Comparison of ENCODE assay signal across 26 mouse cellular contexts in genomic region chr11:43092126-43092920, GRCm38 (mm10). TPM values are rescaled to one million over a fixed set of nuclear protein-coding genes. Genes with fewer than 3 reads are reported as not detected.
DNase-seq lines count a peak whose midpoint lies in the region; ATAC-seq and TF ChIP-seq lines count a peak whose summit lies in the region.
"Had no signal": no experiment of that assay in that cellular context is flagged by ENCODE, and none has a peak within 500 bp of the region (broad histone marks: within the 10 kb centered on the region; RNA-seq: fewer than 3 reads in every experiment).

No protein-coding gene starts in this region.

- H3K79me2 ChIP-seq in CH12.LX (replicated peaks; ENCODE audit: control insufficient read depth, extremely low read depth, insufficient read depth, poor library complexity, severe bottlenecking), result no peaks in the 10 kb centered on the region

- in situ Hi-C loops in CH12.LX (cut with MboI; ENCODE audit: low pct_ligation_motif_present, low pct_unique_long_range_greater_than_20kb, low sequenced_read_pairs), result no loop called here

- H3K4me3 ChIP-seq in hindbrain, postnatal 0 days (ENCODE audit: low read length), result no peak overlapping the region
- no peak overlapping the region for H3K4me3 ChIP-seq in hindbrain, embryonic 10.5 days
- no peak overlapping the region for H3K4me3 ChIP-seq in CH12.LX (replicated peaks in 1 of 3; ENCODE audit: low read depth in 2 of 3, low read length in 2 of 3, poor library complexity in 1 of 3)
- H3K4me3 ChIP-seq in cortical plate, adult 2 months (ENCODE audit: insufficient read depth, low read length), result no peak overlapping the region
- H3K4me3 ChIP-seq: heart, embryonic 10.5 days; kidney, embryonic 15.5 days; limb, embryonic 13.5 days; liver, embryonic 15.5 days; megakaryocyte, embryonic 14.5 days had no signal

- H3K36me3 ChIP-seq in hindbrain, postnatal 0 days (ENCODE audit: insufficient read depth, low read length), result no peaks in the 10 kb centered on the region
- H3K36me3 ChIP-seq in hindbrain, embryonic 10.5 days, result no peaks in the 10 kb centered on the region
- H3K36me3 ChIP-seq in CH12.LX (replicated peaks in 1 of 2; ENCODE audit: control insufficient read depth in 1 of 2, insufficient read depth in 1 of 2, low read length in 1 of 2), result no peaks in the 10 kb centered on the region
- H3K36me3 ChIP-seq: heart, embryonic 10.5 days; kidney, embryonic 15.5 days; limb, embryonic 13.5 days; liver, embryonic 15.5 days had no signal

- no peak for TF ChIP-seq CTCF in hindbrain, postnatal 0 days (IDR thresholded peaks at IDR 0.05; ENCODE audit: low read depth)
- no peak for TF ChIP-seq CTCF in CH12.LX (conservative IDR thresholded peaks at IDR 0.05 in 1 of 2, IDR thresholded peaks at IDR 0.05 in 1 of 2; ENCODE audit: low read depth in 2 of 2, low read length in 2 of 2)
- no peak for TF ChIP-seq CTCF in cortical plate, adult 2 months (IDR thresholded peaks at IDR 0.05; ENCODE audit: extremely low read depth, insufficient read depth, low read length)

- no peaks in the 10 kb centered on the region for H3K4me1 ChIP-seq in hindbrain, postnatal 0 days (ENCODE audit: insufficient read depth, low read length)
- no peaks in the 10 kb centered on the region for H3K4me1 ChIP-seq in hindbrain, embryonic 10.5 days (replicated peaks)
- peaks cover 8 to 48% of the 10 kb centered on the region in 2 experiments for H3K4me1 ChIP-seq in CH12.LX (ENCODE audit: control insufficient read depth in 1 of 2, insufficient read depth in 2 of 2)
- H3K4me1 ChIP-seq in cortical plate, adult 2 months (ENCODE audit: control insufficient read depth, insufficient read depth, low read length), result peaks cover 3% of the 10 kb centered on the region
- H3K4me1 ChIP-seq: heart, embryonic 10.5 days; kidney, embryonic 15.5 days; limb, embryonic 13.5 days; liver, embryonic 15.5 days; megakaryocyte, embryonic 14.5 days had no signal

- intact Hi-C loops in left cerebral cortex, postnatal 36 days (cut with DNase I), result loop anchor here (10.0 kb wide), 1 partner anchor 288 kb away; no protein-coding TSS in a partner anchor

- no peak overlapping the region for H3K4me2 ChIP-seq in hindbrain, postnatal 0 days (ENCODE audit: low read depth, low read length)
- no peak overlapping the region for H3K4me2 ChIP-seq in CH12.LX (ENCODE audit: insufficient read depth, low read depth, poor library complexity, severe bottlenecking)
- H3K4me2 ChIP-seq: hindbrain, embryonic 14.5 days; kidney, embryonic 15.5 days; limb, embryonic 13.5 days; liver, embryonic 15.5 days had no signal

- no peak overlapping the region for H3K27ac ChIP-seq in hindbrain, postnatal 0 days
- H3K27ac ChIP-seq in hindbrain, embryonic 10.5 days, result no peak overlapping the region
- H3K27ac ChIP-seq in CH12.LX (ENCODE audit: insufficient read depth, low read depth), result no peak overlapping the region
- H3K27ac ChIP-seq in cortical plate, adult 2 months (ENCODE audit: insufficient read depth, low read length), result peak overlapping the region; percentile 80
- H3K27ac ChIP-seq: heart, embryonic 10.5 days; hindbrain, embryonic 14.5 days; kidney, embryonic 15.5 days; limb, embryonic 13.5 days; liver, embryonic 15.5 days had no signal

- H3K9ac ChIP-seq in hindbrain, postnatal 0 days (replicated peaks; ENCODE audit: low read length), result no peak overlapping the region
- H3K9ac ChIP-seq in CH12.LX (ENCODE audit: insufficient read depth, low read depth), result no peak overlapping the region
- H3K9ac ChIP-seq: hindbrain, embryonic 14.5 days; kidney, embryonic 15.5 days; limb, embryonic 13.5 days; liver, embryonic 15.5 days had no signal

- no peak for ATAC-seq in hindbrain, postnatal 0 days
- ATAC-seq: activated CD4-positive, CD25-positive, alpha-beta regulatory T cell, adult 4 months; intestine, embryonic 16.5 days; midbrain, embryonic 16.5 days; Patski had no signal

- H3K9me3 ChIP-seq in hindbrain, postnatal 0 days (ENCODE audit: low read length), result no peaks in the 10 kb centered on the region
- H3K9me3 ChIP-seq in hindbrain, embryonic 10.5 days, result no peaks in the 10 kb centered on the region
- no peaks in the 10 kb centered on the region for H3K9me3 ChIP-seq in CH12.LX (replicated peaks; ENCODE audit: low read length)
- H3K9me3 ChIP-seq: heart, embryonic 10.5 days; kidney, embryonic 15.5 days; limb, embryonic 13.5 days; liver, embryonic 15.5 days; megakaryocyte, embryonic 14.5 days had no signal

- no peaks in the 10 kb centered on the region for H3K27me3 ChIP-seq in hindbrain, postnatal 0 days (ENCODE audit: insufficient read depth, low read length)
- no peaks in the 10 kb centered on the region for H3K27me3 ChIP-seq in hindbrain, embryonic 10.5 days (ENCODE audit: insufficient read depth, poor library complexity, severe bottlenecking)
- H3K27me3 ChIP-seq in CH12.LX (replicated peaks), result no peaks in the 10 kb centered on the region
- H3K27me3 ChIP-seq: kidney, embryonic 15.5 days; limb, embryonic 13.5 days; liver, embryonic 15.5 days; megakaryocyte, embryonic 14.5 days had no signal

- TF ChIP-seq EP300 in CH12.LX (IDR thresholded peaks at IDR 0.05; ENCODE audit: low read length), result 0 out of 2 replicates have a peak, but pooled peaks have one; percentile 8

- 65% methylated on average over 14 of the region's 14 CpGs for WGBS in hindbrain, postnatal 0 days
- 84% methylated on average over 14 of the region's 14 CpGs for WGBS in hindbrain, embryonic 10.5 days

- dilution Hi-C loops in CH12.LX (cut with MboI; ENCODE audit: extremely low pct_ligation_motif_present, extremely low pct_unique_long_range_greater_than_20kb, low sequenced_read_pairs), result no loop called here

- DNase-seq in hindbrain, postnatal 0 days (ENCODE audit: low spot score), result peak; percentile 23
- no peak for DNase-seq in hindbrain, embryonic 10.5 days (ENCODE audit: low spot score)
- no peak for DNase-seq in CH12.LX (ENCODE audit: extremely low read depth)
- peak; percentile 34 to 41 for DNase-seq in left cerebral cortex, postnatal 36 days (ENCODE audit: low spot score in 2 of 2)
- no peak for DNase-seq in testis, postnatal 10 days (ENCODE audit: low spot score)
- DNase-seq in retina, embryonic 14.5 days (ENCODE audit: low spot score), result no peak
- DNase-seq: cerebellum, adult 11 months; cerebellum, postnatal 36 days; heart, postnatal 14 days; lung, postnatal 10 days; thymus, adult 18-20 months had no signal

- TF ChIP-seq POLR2A in CH12.LX (IDR thresholded peaks at IDR 0.05; ENCODE audit: low read depth, low read length), result no peak
- TF ChIP-seq POLR2A in cortical plate, adult 2 months (IDR thresholded peaks at IDR 0.05; ENCODE audit: extremely low read depth, insufficient read depth, low read length), result no peak

- no peak for TF ChIP-seq RAD21 in CH12.LX (IDR thresholded peaks at IDR 0.05; ENCODE audit: low read depth, low read length)

TF ChIP-seq in CH12.LX, 34 proteins besides CTCF, POLR2A, EP300 and RAD21:
- TF ChIP-seq KAT2A (IDR thresholded peaks at IDR 0.05; ENCODE audit: insufficient replicate concordance, low read length) (no peak), IRF4 (IDR thresholded peaks at IDR 0.05; ENCODE audit: low read depth, low read length) (no peak), ZNF384 (IDR thresholded peaks at IDR 0.05; ENCODE audit: low read depth, low read length) (no peak), ZKSCAN1 (IDR thresholded peaks at IDR 0.05; ENCODE audit: borderline replicate concordance, low read depth, low read length) (no peak), ZC3H11A (IDR thresholded peaks at IDR 0.05; ENCODE audit: low read depth, low read length) (no peak)
TF ChIP-seq in CH12.LX: peak in this region for 0.

RNA-seq across cellular contexts. Expression of gene Gm9972, which starts 56.8 kb away (rescaled TPM):
- not detected in 2 replicates for total RNA-seq in hindbrain, postnatal 0 days (2014; rRNA removed)
- not detected in 2 replicates for polyA plus RNA-seq in hindbrain, postnatal 0 days (2015; fragmentation: Nextera tagmentation; extraction: Ambion mirVana)
- polyA plus RNA-seq in hindbrain, embryonic 10.5 days (2016; fragmentation: Nextera tagmentation; extraction: Ambion mirVana), result 0.13 TPM in 1 of 2 replicates, not detected in the other
- not detected in 2 replicates for total RNA-seq in CH12.LX (2012; rRNA removed)
- total RNA-seq in CH12.LX (2014; rRNA removed), result not detected in 2 replicates
- polyA plus RNA-seq in CH12.LX (2012; ENCODE audit: insufficient read length, low read depth), result not detected in 2 replicates
- 0.08 TPM in 1 of 2 replicates, not detected in the other for polyA plus RNA-seq in cortical plate, adult 2 months (2012; rRNA removed)
- not detected for total RNA-seq in left cerebral cortex, postnatal 36 days (2021)
- total RNA-seq: gastrocnemius, postnatal 4 days; heart, postnatal 14 days had no signal
- polyA plus RNA-seq: C2C12; embryonic facial prominence, embryonic 11.5 days; heart, embryonic 10.5 days; hindbrain, embryonic 14.5 days; intestine, embryonic 16.5 days; kidney, embryonic 15.5 days; large intestine, adult 2 months; liver, embryonic 15.5 days; midbrain, embryonic 16.5 days; Patski had no signal

RNA-seq across cellular contexts. Expression of gene Atp10b, which starts 57.4 kb away (rescaled TPM):
- total RNA-seq in hindbrain, postnatal 0 days (2014; rRNA removed), result 1.0 and 1.6 TPM in 2 replicates
- polyA plus RNA-seq in hindbrain, postnatal 0 days (2015; fragmentation: Nextera tagmentation; extraction: Ambion mirVana), result 0.30 and 0.32 TPM in 2 replicates
- polyA plus RNA-seq in hindbrain, embryonic 10.5 days (2016; fragmentation: Nextera tagmentation; extraction: Ambion mirVana), result 0.34 and 0.41 TPM in 2 replicates
- not detected in 2 replicates for total RNA-seq in CH12.LX (2012; rRNA removed)
- total RNA-seq in CH12.LX (2014; rRNA removed), result not detected in 2 replicates
- 0.04 TPM in 1 of 2 replicates, not detected in the other for polyA plus RNA-seq in CH12.LX (2012; ENCODE audit: insufficient read length, low read depth)
- 0.95 and 1.2 TPM in 2 replicates for polyA plus RNA-seq in cortical plate, adult 2 months (2012; rRNA removed)
- 1 to 10 TPM in 1 of 2 experiments, under 1 TPM in 1; 0.66 to 1.2 TPM for total RNA-seq in left cerebral cortex, postnatal 36 days (2021)
- polyA plus RNA-seq: activated CD4-positive, CD25-positive, alpha-beta regulatory T cell, adult 4 months; Patski had no signal

Comparison
In these comparisons a context has a peak if more than half of its experiments do, and no peak if none do; other contexts are left out.
1. DNase-seq: peak in hindbrain, postnatal 0 days (single experiment) and left cerebral cortex, postnatal 36 days (2 of 2); none in hindbrain, embryonic 10.5 days (single experiment), CH12.LX (single experiment), testis, postnatal 10 days (single experiment) and retina, embryonic 14.5 days (single experiment).